Mouse (Mus musculus) brain, embryonic 14.5 days (tissue): ENCODE measurements at regions not wholly inside any gene's neighbourhood (a gene's known extent, or its start where the extent isn't known, plus 50 kb on each side); places are given as distances from the start of the nearest gene placed in this dataset.
A peak's percentile ranks its signal among the peaks of the same experiment; 100 is the strongest.

Source experiments
- DNase-seq: peaks from one replicate; pipeline ENCODE4 v3.0.0-alpha.2; 2011; ENCODE audit warnings: low read depth
- CTCF ChIP-seq: fragments of 200-500 bp; IDR thresholded peaks from 2 replicates; pipeline ENCODE4 v1.5.1; 2012; ENCODE audit warnings: inconsistent platforms, mild to moderate bottlenecking, moderate library complexity, borderline replicate concordance; ENCODE audit not compliant: insufficient read depth, insufficient read length; ENCODE audit errors: extremely low read depth
- POLR2A ChIP-seq: fragments of 200-500 bp; IDR thresholded peaks from 2 replicates; pipeline ENCODE4 v1.6.1; 2012; ENCODE audit warnings: mild to moderate bottlenecking, inconsistent platforms, borderline replicate concordance; ENCODE audit not compliant: poor library complexity, insufficient read depth, insufficient read length, severe bottlenecking; ENCODE audit errors: extremely low read depth

- TF ChIP-seq CTCF (peak; percentile 100), POLR2A (no peak)
These were observed 52.3 kb upstream of the Igfbp7 start for GRCm38 (mm10) chr5:77459896-77460717.

More at GRCm38 (mm10) chr5:77459896-77460717, 52.3 kb upstream of the Igfbp7 start:
- DNase-seq, result peak; percentile 96
